Mouse (Mus musculus) cerebellum, adult 11-12 months (tissue): ENCODE data around the gene Ccl12.

Source experiments
- DNase-seq: peaks from one replicate; pipeline ENCODE4 v3.0.0; 2022

Ccl12 gene

GRCm38 (mm10) chr11:82101529-82101928 lies at the start of gene Ccl12:
Gene Ccl12 (plus strand): TSS chr11:82101845.
- DNase-seq = no peak

- DNase-seq = no peak
These were observed 47.8 kb upstream of the Ccl12 start for GRCm38 (mm10) chr11:82053849-82054248.

- no peak for DNase-seq
These were observed 44.0 kb upstream of the Ccl12 start, which contains the start of gene Ccl11 for GRCm38 (mm10) chr11:82057646-82058045. Gene Ccl11 (plus strand): TSS chr11:82057823.

GRCm38 (mm10) chr11:82062226-82062625 lies 39.4 kb upstream of the Ccl12 start:
- DNase-seq = no peak

GRCm38 (mm10) chr11:82063454-82063853 lies 38.2 kb upstream of the Ccl12 start:
- DNase-seq = no peak

GRCm38 (mm10) chr11:82066953-82067571 lies 34.6 kb upstream of the Ccl12 start:
- DNase-seq = no peak

GRCm38 (mm10) chr11:82071076-82071475 lies 30.6 kb upstream of the Ccl12 start:
- peak; percentile 1 for DNase-seq

- no peak for DNase-seq
These were observed 29.3 kb upstream of the Ccl12 start for GRCm38 (mm10) chr11:82072374-82072773.

GRCm38 (mm10) chr11:82072984-82073383 lies 28.7 kb upstream of the Ccl12 start:
- no peak for DNase-seq

- DNase-seq = no peak
These were observed 28.0 kb upstream of the Ccl12 start for GRCm38 (mm10) chr11:82073686-82074085.

GRCm38 (mm10) chr11:82077031-82077430 lies 24.6 kb upstream of the Ccl12 start:
- no peak for DNase-seq

GRCm38 (mm10) chr11:82078136-82078730 lies 23.4 kb upstream of the Ccl12 start:
- DNase-seq = no peak

- no peak for DNase-seq
These were observed 20.8 kb upstream of the Ccl12 start for GRCm38 (mm10) chr11:82080865-82081264.

GRCm38 (mm10) chr11:82084360-82084759 lies 17.3 kb upstream of the Ccl12 start:
- no peak for DNase-seq

GRCm38 (mm10) chr11:82099511-82100323 lies 1.9 kb upstream of the Ccl12 start:
- no peak for DNase-seq

- DNase-seq = no peak
These were observed 558 bp upstream of the Ccl12 start for GRCm38 (mm10) chr11:82101087-82101486.

GRCm38 (mm10) chr11:82109611-82110010 lies 8.0 kb downstream of the Ccl12 start:
- no peak for DNase-seq

GRCm38 (mm10) chr11:82110372-82111248 lies 9.0 kb downstream of the Ccl12 start:
- no peak for DNase-seq

GRCm38 (mm10) chr11:82114885-82115284 lies 13.2 kb downstream of the Ccl12 start, which contains the start of gene Ccl8:
Gene Ccl8 (plus strand): TSS chr11:82115185.
- no peak for DNase-seq

GRCm38 (mm10) chr11:82116041-82116440 lies 14.4 kb downstream of the Ccl12 start:
- no peak for DNase-seq

- no peak for DNase-seq
These were observed 31.3 kb downstream of the Ccl12 start for GRCm38 (mm10) chr11:82132977-82133376.

- DNase-seq = no peak
These were observed 34.6 kb downstream of the Ccl12 start for GRCm38 (mm10) chr11:82136196-82136595.
